Mouse (Mus musculus) bone marrow, adult 2 months (tissue): ENCODE measurements around the gene Pgp. TPM values are rescaled to one million over a fixed set of nuclear protein-coding genes. Genes with fewer than 3 reads are reported as not detected.
A peak's percentile ranks its signal among the peaks of the same experiment; 100 is the strongest.
"Not testable (repeated sequence)": the region's sequence is repeated elsewhere in the genome, so short reads cannot be mapped to it uniquely, and the experiment has no call there.

Experiments used
- H3K27ac ChIP-seq: fragments of 200-500 bp; 2 replicates; pipeline ENCODE4 v1.5.1; 2012; ENCODE audit warnings: low read depth, mild to moderate bottlenecking, control low read depth, inconsistent platforms, low read length; ENCODE audit not compliant: control insufficient read depth, poor library complexity, insufficient read depth
- H3K4me1 ChIP-seq: fragments of 200-500 bp; 2 replicates; pipeline ENCODE4 v1.6.1; 2011; ENCODE audit warnings: low read length; ENCODE audit not compliant: control insufficient read depth, insufficient read depth
- H3K4me3 ChIP-seq: fragments of 200-500 bp; replicated peaks from 2 replicates; pipeline ENCODE3; 2011; ENCODE audit warnings: mild to moderate bottlenecking, low read depth, low read length, control low read depth; ENCODE audit not compliant: control insufficient read depth
- CTCF ChIP-seq: fragments of 200-500 bp; IDR thresholded peaks from 2 replicates; pipeline ENCODE4 v1.5.1; 2011; ENCODE audit warnings: low read length, control low read depth; ENCODE audit not compliant: control insufficient read depth, insufficient read depth
- POLR2A ChIP-seq: fragments of 200-500 bp; IDR thresholded peaks from 2 replicates; pipeline ENCODE4 v1.6.1; 2011; ENCODE audit warnings: low read depth, mild to moderate bottlenecking, control low read depth, low read length, borderline replicate concordance; ENCODE audit not compliant: control insufficient read depth
- WGBS: fragments of 180-500 bp; shearing (Covaris S2); methylation state at CpG from one replicate; pipeline ENCODE4 v1.1.7; 2018; 5-methylcytosine and 5-hydroxymethylcytosine counted together
- polyA plus RNA-seq: library from polyadenylated mRNA; stranded (reverse); fragments of >200 nt; gene quantifications from 2 replicates; pipeline ENCODE4 v1.2.4, GENCODE M21; 2011; ENCODE audit warnings: low replicate concordance; ENCODE audit not compliant: missing spikeins, insufficient read depth, insufficient read length

Pgp gene
- polyA plus RNA-seq, 1 experiment = 34.7 TPM

DNA sequence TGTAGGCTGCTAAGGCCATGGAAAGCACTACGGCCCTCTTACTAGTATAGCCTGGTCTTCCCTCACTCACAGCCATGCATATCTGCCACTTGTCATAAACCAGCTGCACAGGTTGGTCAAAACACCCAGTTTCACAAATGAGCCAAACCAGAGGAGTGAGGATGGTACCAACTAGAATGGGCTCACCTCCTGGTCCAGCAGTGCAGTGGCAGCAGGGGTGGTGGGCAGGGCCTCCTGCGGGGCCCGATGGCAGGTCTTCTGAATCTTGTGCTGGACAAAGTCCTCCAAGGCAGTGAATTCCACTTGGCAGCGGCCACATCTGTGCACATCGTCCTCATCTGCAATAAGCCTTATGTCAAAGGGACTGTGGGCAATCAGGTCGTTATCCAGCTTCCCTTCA is 19.0 kb upstream of the Pgp start:
- no peak overlapping the region for H3K27ac ChIP-seq
- no peaks in the 10 kb centered on the region for H3K4me1 ChIP-seq
- no peak for TF ChIP-seq POLR2A
- no peak overlapping the region for H3K4me3 ChIP-seq
- 88% methylated on average over 6 of the region's 6 CpGs for WGBS

GRCm38 (mm10) chr17:24453372-24453771 is 16.8 kb upstream of the Pgp start:
- TF ChIP-seq POLR2A (no peak), CTCF (no peak)
- Histone ChIP-seq H3K27ac (no peak overlapping the region), H3K4me3 (no peak overlapping the region), H3K4me1 (no peaks in the 10 kb centered on the region)
- WGBS = 73% methylated on average over 2 of the region's 2 CpGs

DNA sequence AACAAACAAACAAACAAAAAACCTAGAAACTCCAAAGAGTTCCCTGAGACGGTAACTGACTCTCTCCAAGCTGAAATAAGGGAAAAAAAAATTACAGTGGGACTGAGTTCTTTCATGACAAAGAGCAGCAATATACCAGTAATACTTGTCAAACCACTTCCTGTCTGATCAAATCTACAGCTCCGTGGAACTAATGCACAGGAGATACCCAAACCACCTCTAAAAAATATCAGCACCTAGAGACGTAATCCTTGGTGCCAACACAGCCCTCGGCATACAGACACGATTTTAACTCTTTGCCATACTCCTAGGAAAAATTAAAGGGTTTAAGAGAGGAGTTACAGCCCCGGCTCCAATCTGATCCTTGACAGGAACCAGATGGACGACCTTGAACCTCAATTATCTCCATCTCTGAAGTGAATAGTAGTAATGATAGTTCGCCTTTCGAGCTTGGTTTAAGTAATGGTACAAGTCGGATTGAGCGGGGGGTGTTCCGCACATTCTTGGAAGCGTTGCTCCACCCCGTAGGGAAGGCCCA is 15.9 kb upstream of the Pgp start:
- WGBS = 1% methylated on average over 14 of the region's 14 CpGs
- H3K4me3 ChIP-seq = peak overlapping the region; percentile 76
- TF ChIP-seq POLR2A = no peak
- TF ChIP-seq CTCF = no peak
- peak overlapping the region; percentile 96 for H3K27ac ChIP-seq
- no peaks in the 10 kb centered on the region for H3K4me1 ChIP-seq

DNA sequence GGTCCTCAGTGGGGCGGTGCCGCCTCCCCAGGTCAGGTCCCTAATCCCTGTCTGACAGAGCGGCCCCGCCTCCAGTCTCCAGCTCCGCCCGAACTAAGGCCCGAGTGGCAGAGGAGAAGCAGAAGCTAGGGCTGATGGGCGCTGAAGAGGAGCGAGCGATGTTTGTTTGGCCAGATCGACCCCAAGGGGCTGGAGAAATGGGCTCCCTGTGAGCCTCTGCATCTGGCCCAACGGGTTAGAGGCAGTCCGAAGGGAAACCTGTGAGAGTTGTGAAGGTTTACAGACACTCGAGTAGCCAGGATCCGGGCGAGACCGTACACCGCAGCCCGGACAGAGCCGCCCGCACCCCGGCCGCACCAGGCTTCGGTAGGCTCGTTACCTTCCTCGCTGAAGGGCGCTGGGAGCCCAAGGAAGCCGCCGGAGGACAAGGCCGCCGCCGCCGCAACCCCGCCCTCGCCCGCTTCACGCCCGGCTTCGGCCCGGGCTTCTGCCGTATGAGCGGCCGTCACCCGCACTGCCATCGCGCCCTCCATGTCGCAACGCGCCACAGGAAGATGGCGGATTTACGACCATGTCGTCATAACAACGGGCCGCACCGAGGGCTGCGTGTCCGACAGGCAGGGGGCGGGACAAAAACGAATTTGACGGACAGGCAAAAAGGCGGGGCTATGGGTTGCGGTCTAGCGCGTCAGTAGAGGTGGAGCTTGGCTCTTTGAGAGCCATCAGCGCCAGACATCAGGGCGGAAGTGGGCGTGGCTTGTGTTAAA is 15.3 kb upstream of the Pgp start:
- under 1% methylated on average over 67 of the region's 67 CpGs for WGBS

GRCm38 (mm10) chr17:24455523-24456206 is 14.5 kb upstream of the Pgp start:
- 44% methylated on average over 10 of the region's 10 CpGs for WGBS
- H3K4me1 ChIP-seq, H3K4me3 ChIP-seq: not testable (repeated sequence)
- H3K27ac ChIP-seq = 0 out of 2 replicates have a peak overlapping the region, but pooled peaks have one; percentile 10

More for the DNA sequence above, 15.3 kb upstream of the Pgp start:
- Histone ChIP-seq H3K4me1 (no peaks in the 10 kb centered on the region), H3K27ac (peak overlapping the region; percentile 96), H3K4me3 (peak overlapping the region; percentile 76)
- TF ChIP-seq CTCF (0 out of 2 replicates have a peak, but pooled peaks have one; percentile 5), POLR2A (peak; percentile 92)

DNA sequence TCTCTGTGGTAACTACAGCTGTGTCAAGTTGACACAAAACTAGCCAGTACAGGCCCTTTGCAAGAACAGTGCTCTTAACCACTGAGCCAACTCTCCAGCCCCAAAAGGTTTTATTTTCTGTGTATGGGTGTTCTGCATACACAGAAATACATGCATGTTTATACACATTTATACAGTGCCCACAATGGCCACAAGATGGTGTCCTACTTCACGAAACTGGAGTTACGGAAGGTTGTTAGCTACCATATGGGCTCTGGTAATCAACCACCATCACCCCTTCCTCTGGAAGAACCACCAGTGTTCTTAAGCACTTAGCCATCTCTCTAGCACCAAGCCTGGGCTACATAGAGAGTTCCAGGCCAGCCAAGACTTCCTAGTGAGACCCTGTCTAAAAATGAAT is 8.6 kb upstream of the Pgp start:
- Histone ChIP-seq H3K27ac (no peak overlapping the region), H3K4me1 (no peaks in the 10 kb centered on the region), H3K4me3 (no peak overlapping the region)
- TF ChIP-seq CTCF = 0 out of 2 replicates have a peak, but pooled peaks have one; percentile 19
- TF ChIP-seq POLR2A = no peak
- 55% methylated on average over 2 of the region's 2 CpGs for WGBS

GRCm38 (mm10) chr17:24462932-24463331 is 7.3 kb upstream of the Pgp start:
- 84% methylated on average over 1 of the region's 1 CpGs for WGBS
- TF ChIP-seq POLR2A = no peak
- no peak for TF ChIP-seq CTCF
- Histone ChIP-seq H3K4me3 (no peak overlapping the region), H3K4me1 (no peaks in the 10 kb centered on the region), H3K27ac (no peak overlapping the region)

GRCm38 (mm10) chr17:24463374-24464133 is 6.6 kb upstream of the Pgp start:
- WGBS = 30% methylated on average over 6 of the region's 6 CpGs

More at GRCm38 (mm10) chr17:24463374-24464133, 6.6 kb upstream of the Pgp start:
- no peaks in the 10 kb centered on the region for H3K4me1 ChIP-seq
- TF ChIP-seq CTCF (no peak), POLR2A (no peak)
- H3K27ac ChIP-seq = no peak overlapping the region
- no peak overlapping the region for H3K4me3 ChIP-seq
